Mouse (Mus musculus) hindbrain, embryonic 14.5 days (tissue): Measurements from ENCODE around the gene Borcs5. TPM values are rescaled to one million over a fixed set of nuclear protein-coding genes. Genes with fewer than 3 reads are reported as not detected.

Experiments used
- ATAC-seq: fragments of 200-750 bp; cut with Nextera tagmentation; 2 replicates; pipeline ENCODE4 v1.8.0; 2017; ENCODE audit warnings: moderate number of reproducible peaks, mild to moderate bottlenecking, moderate TSS enrichment, moderate library complexity; ENCODE audit not compliant: low FRiP score
- DNase-seq: peaks from one replicate; pipeline ENCODE4 v3.0.0-alpha.2; 2015; ENCODE audit warnings: low spot score
- H3K27ac ChIP-seq: fragments of 300-500 bp; sonication (generic); 2 replicates; pipeline ENCODE4 v1.5.1; 2014; ENCODE audit warnings: mild to moderate bottlenecking, moderate library complexity
- H3K27me3 ChIP-seq: fragments of 300-500 bp; sonication (generic); 2 replicates; pipeline ENCODE4 v1.6.1; 2014; ENCODE audit warnings: mild to moderate bottlenecking, low read length, mixed read lengths; ENCODE audit not compliant: control insufficient read depth, insufficient read depth
- H3K36me3 ChIP-seq: fragments of 300-500 bp; sonication (generic); replicated peaks from 2 replicates; pipeline ENCODE4 v1.6.1; 2014; ENCODE audit not compliant: control insufficient read depth, insufficient read depth
- H3K4me1 ChIP-seq: fragments of 300-500 bp; sonication (generic); replicated peaks from 2 replicates; pipeline ENCODE4 v1.6.1; 2014; ENCODE audit warnings: antibody characterized with exemption, low read length, mixed read lengths; ENCODE audit not compliant: control insufficient read depth, insufficient read depth
- H3K4me2 ChIP-seq: fragments of 300-500 bp; sonication (generic); replicated peaks from 2 replicates; pipeline ENCODE4 v1.6.1; 2014; ENCODE audit warnings: mild to moderate bottlenecking, moderate library complexity
- H3K4me3 ChIP-seq: fragments of 300-500 bp; sonication (generic); replicated peaks from 2 replicates; pipeline ENCODE4 v1.5.1; 2014; ENCODE audit warnings: mild to moderate bottlenecking, low read length
- H3K9ac ChIP-seq: fragments of 300-500 bp; sonication (generic); 2 replicates; pipeline ENCODE4 v1.6.1; 2014
- H3K9me3 ChIP-seq: fragments of 300-500 bp; sonication (generic); 2 replicates; pipeline ENCODE4 v1.6.1; 2016; ENCODE audit warnings: low read length; ENCODE audit not compliant: control insufficient read depth
- WGBS: fragments of 180-500 bp; shearing (Covaris S2); extraction: QIAGEN DNeasy Blood & Tissue Kit; methylation state at CpG from one replicate; pipeline ENCODE4 v1.1.7; 2014; 5-methylcytosine and 5-hydroxymethylcytosine counted together
- polyA plus RNA-seq: library from polyadenylated mRNA; unstranded; fragments of >200 nt; fragmentation: Nextera tagmentation; extraction: Ambion mirVana; gene quantifications from 2 replicates; pipeline ENCODE4 v1.2.1, GENCODE M21; 2014

The Borcs5 gene
- polyA plus RNA-seq, 1 experiment from 2014 or later = 42.6 TPM

DNA sequence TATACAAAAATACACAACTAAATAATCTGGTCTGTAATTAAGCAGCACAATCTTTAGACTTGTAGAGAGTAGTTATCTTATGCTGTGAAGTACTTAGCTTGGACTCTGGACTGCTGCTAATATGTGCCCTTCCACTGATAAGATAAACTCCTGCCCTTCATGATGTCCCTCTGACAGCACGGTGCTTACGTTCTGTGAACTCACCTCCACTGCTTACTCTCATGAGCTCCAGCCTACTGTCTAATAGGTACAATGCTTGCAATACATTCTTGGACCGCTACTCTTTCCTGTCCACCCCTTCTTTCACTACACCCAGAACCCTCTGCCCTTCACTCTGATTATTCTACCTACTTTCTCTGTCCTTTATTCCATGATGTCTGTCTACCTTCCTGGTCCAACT lies 91.7 kb downstream of the Borcs5 start:
- ATAC-seq = no peak
- Histone ChIP-seq H3K36me3 (no peaks in the 10 kb centered on the region), H3K9me3 (no peaks in the 10 kb centered on the region), H3K27ac (no peak overlapping the region), H3K4me1 (no peaks in the 10 kb centered on the region), H3K4me2 (no peak overlapping the region), H3K9ac (no peak overlapping the region), H3K27me3 (no peaks in the 10 kb centered on the region), H3K4me3 (no peak overlapping the region)
- DNase-seq = no peak
- 91% methylated on average over 3 of the region's 3 CpGs for WGBS

- DNase-seq (no peak), ATAC-seq (no peak)
- Histone ChIP-seq H3K4me2 (no peak overlapping the region), H3K36me3 (peaks cover 4% of the 10 kb centered on the region; the same call in 1 of the 2 replicates), H3K27ac (no peak overlapping the region), H3K4me1 (no peaks in the 10 kb centered on the region), H3K9ac (no peak overlapping the region), H3K4me3 (no peak overlapping the region), H3K27me3 (no peaks in the 10 kb centered on the region), H3K9me3 (no peaks in the 10 kb centered on the region)
- WGBS = 94% methylated on average over 8 of the region's 8 CpGs
Measured at GRCm38 (mm10) chr6:134732813-134733212, 93.5 kb downstream of the Borcs5 start.

DNA sequence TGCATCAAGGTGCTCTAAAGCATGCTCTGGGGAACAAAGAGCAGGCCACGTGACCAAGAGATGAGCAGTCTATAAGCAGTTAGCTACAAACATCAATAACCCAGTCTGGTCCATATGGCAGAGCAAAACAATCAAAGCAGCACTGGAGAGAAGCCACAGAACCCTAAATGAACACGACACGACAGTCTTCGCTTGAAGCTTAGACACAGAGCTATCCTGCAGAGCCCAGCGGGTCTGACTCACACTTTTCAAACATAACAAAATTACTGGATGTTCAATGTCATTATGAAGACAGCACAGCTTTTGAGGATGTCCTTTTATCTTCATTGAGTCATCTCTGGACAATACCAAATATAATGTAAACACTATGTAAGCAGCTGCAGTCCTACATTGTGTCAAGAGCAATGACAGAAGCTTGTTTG lies 94.5 kb downstream of the Borcs5 start:
- peak; percentile 60; the same call in 1 of the 2 replicates for ATAC-seq
- H3K36me3 ChIP-seq = peaks cover 4% of the 10 kb centered on the region; the same call in 1 of the 2 replicates
- H3K4me3 ChIP-seq = no peak overlapping the region
- H3K9ac ChIP-seq = no peak overlapping the region
- H3K27me3 ChIP-seq = no peaks in the 10 kb centered on the region
- no peaks in the 10 kb centered on the region for H3K4me1 ChIP-seq
- DNase-seq = no peak
- H3K27ac ChIP-seq = no peak overlapping the region
- no peak overlapping the region for H3K4me2 ChIP-seq
- H3K9me3 ChIP-seq = no peaks in the 10 kb centered on the region
- WGBS = 53% methylated on average over 5 of the region's 5 CpGs

DNA sequence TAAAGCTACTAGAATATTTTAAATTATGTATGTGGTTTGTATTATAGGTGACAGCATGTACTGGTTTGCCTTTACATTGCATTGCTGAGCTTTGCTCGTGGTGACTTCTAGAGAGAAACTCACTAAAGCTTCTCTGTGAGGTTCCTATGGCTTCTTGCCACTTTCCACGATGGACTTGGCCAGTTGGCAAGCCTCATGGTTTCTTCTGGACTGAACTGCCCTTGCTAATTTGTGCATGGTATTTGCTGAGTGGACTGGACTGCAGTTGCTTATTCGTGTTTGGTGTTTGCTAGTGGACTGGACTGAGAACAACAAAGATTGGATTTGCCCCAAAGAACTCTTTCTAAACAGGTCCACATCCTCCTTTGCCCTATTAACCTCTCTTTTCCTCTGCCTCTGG lies 97.5 kb downstream of the Borcs5 start:
- H3K4me3 ChIP-seq = no peak overlapping the region
- no peaks in the 10 kb centered on the region for H3K9me3 ChIP-seq
- DNase-seq (no peak), ATAC-seq (no peak)
- H3K9ac ChIP-seq = no peak overlapping the region
- H3K27ac ChIP-seq = no peak overlapping the region
- no peaks in the 10 kb centered on the region for H3K27me3 ChIP-seq
- 88% methylated on average over 3 of the region's 3 CpGs for WGBS
- H3K4me1 ChIP-seq = no peaks in the 10 kb centered on the region
- peaks cover 4% of the 10 kb centered on the region; the same call in 1 of the 2 replicates for H3K36me3 ChIP-seq
- H3K4me2 ChIP-seq = no peak overlapping the region

DNA sequence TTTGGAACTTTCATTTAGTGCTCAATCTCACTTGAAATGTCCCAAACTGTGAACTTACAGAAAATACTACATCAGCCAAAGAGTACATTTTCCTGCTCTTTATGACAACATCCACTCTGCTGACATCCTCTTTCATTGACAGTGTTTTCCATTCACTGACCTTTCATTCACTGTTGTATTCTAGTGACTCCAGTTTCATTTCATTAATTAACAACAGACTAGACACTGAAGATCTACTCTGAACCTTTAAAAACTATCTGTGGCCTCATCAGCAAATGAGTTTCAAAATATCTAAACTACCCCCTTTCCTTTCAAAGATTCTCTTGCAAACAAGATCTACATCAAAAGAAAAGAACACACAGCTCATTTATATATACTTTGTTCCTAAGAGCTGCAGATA lies 104.3 kb downstream of the Borcs5 start:
- no peak overlapping the region for H3K4me3 ChIP-seq
- H3K27ac ChIP-seq = no peak overlapping the region
- no peaks in the 10 kb centered on the region for H3K9me3 ChIP-seq
- no peak overlapping the region for H3K9ac ChIP-seq
- no peaks in the 10 kb centered on the region; the same call in 1 of the 2 replicates for H3K36me3 ChIP-seq
- DNase-seq = no peak
- no peaks in the 10 kb centered on the region for H3K4me1 ChIP-seq
- no peak for ATAC-seq
- H3K27me3 ChIP-seq = no peaks in the 10 kb centered on the region
- no peak overlapping the region for H3K4me2 ChIP-seq

DNA sequence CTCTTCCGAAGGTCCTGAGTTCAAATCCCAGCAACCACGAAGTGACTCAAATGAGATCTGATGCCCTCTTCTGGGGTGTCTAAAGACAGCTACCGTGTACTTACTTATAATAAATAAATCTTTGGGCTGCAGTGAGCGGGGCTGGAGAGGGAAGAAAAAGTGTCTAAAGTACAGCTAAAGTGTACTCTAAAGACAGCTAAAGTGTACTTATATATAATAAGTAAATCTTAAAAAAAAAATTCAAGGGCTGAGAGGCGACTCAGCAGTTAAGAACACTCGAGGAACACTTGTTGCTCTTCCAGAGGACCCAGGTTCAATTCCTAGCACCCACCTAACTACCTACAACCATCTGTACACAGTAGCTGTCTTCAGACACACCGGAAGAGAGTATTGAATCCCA lies 106.6 kb downstream of the Borcs5 start:
- DNase-seq (no peak), ATAC-seq (no peak)
- Histone ChIP-seq H3K4me1 (no peaks in the 10 kb centered on the region), H3K9ac (no peak overlapping the region), H3K36me3 (no peaks in the 10 kb centered on the region), H3K4me2 (no peak overlapping the region), H3K27me3 (no peaks in the 10 kb centered on the region), H3K27ac (no peak overlapping the region), H3K4me3 (no peak overlapping the region), H3K9me3 (no peaks in the 10 kb centered on the region)
- 96% methylated on average over 7 of the region's 7 CpGs for WGBS

- DNase-seq (no peak), ATAC-seq (no peak)
- no peak overlapping the region for H3K4me2 ChIP-seq
- H3K36me3 ChIP-seq = no peaks in the 10 kb centered on the region
- H3K4me1 ChIP-seq = no peaks in the 10 kb centered on the region
- no peak overlapping the region for H3K27ac ChIP-seq
- H3K9me3 ChIP-seq = no peaks in the 10 kb centered on the region
- H3K27me3 ChIP-seq = no peaks in the 10 kb centered on the region
- 85% methylated on average over 3 of the region's 3 CpGs for WGBS
- no peak overlapping the region for H3K9ac ChIP-seq
- H3K4me3 ChIP-seq = no peak overlapping the region
Measured at GRCm38 (mm10) chr6:134748126-134748525, 108.8 kb downstream of the Borcs5 start.

- H3K36me3 ChIP-seq = no peaks in the 10 kb centered on the region
- no peak overlapping the region for H3K9ac ChIP-seq
- H3K9me3 ChIP-seq = no peaks in the 10 kb centered on the region
- no peaks in the 10 kb centered on the region for H3K27me3 ChIP-seq
- 96% methylated on average over 4 of the region's 4 CpGs for WGBS
- no peaks in the 10 kb centered on the region for H3K4me1 ChIP-seq
- no peak overlapping the region for H3K4me3 ChIP-seq
- DNase-seq = no peak
- no peak overlapping the region for H3K27ac ChIP-seq
- no peak overlapping the region for H3K4me2 ChIP-seq
- ATAC-seq = no peak
Measured at GRCm38 (mm10) chr6:134751087-134751486, 111.8 kb downstream of the Borcs5 start.

GRCm38 (mm10) chr6:134751883-134752647 lies 112.8 kb downstream of the Borcs5 start:
- Histone ChIP-seq H3K4me3 (no peak overlapping the region), H3K36me3 (no peaks in the 10 kb centered on the region), H3K4me1 (no peaks in the 10 kb centered on the region), H3K9ac (no peak overlapping the region), H3K9me3 (no peaks in the 10 kb centered on the region), H3K4me2 (no peak overlapping the region), H3K27ac (no peak overlapping the region), H3K27me3 (no peaks in the 10 kb centered on the region)
- DNase-seq (no peak), ATAC-seq (no peak)
- WGBS = 93% methylated on average over 5 of the region's 5 CpGs

DNA sequence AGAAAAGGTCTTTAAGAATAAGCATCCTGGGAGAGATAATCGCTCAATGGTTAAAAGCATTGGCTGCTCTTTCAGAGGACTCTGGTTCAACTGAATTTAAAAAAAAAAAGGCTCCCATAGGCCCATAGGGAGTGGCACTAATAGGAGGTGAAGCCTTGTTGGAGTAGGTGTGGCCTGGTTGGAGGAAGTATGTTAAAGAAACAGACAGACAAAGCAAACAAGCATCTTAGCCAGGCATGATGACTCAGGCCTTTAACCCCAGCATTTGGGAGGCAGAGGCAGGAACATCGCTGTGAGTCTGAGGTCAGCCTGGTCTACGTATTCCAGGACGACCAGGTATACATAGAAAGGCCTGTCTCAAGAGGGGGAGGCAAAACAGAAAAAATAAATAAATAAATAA lies 114.1 kb downstream of the Borcs5 start:
- no peak for ATAC-seq
- WGBS = 95% methylated on average over 4 of the region's 4 CpGs
- Histone ChIP-seq H3K9me3 (no peaks in the 10 kb centered on the region), H3K4me1 (no peaks in the 10 kb centered on the region), H3K36me3 (no peaks in the 10 kb centered on the region), H3K27me3 (no peaks in the 10 kb centered on the region), H3K4me3 (no peak overlapping the region), H3K4me2 (no peak overlapping the region), H3K9ac (no peak overlapping the region), H3K27ac (no peak overlapping the region)
- DNase-seq = no peak
